ENCODE assay signal across 8 mouse cellular contexts in the genomic region with DNA sequence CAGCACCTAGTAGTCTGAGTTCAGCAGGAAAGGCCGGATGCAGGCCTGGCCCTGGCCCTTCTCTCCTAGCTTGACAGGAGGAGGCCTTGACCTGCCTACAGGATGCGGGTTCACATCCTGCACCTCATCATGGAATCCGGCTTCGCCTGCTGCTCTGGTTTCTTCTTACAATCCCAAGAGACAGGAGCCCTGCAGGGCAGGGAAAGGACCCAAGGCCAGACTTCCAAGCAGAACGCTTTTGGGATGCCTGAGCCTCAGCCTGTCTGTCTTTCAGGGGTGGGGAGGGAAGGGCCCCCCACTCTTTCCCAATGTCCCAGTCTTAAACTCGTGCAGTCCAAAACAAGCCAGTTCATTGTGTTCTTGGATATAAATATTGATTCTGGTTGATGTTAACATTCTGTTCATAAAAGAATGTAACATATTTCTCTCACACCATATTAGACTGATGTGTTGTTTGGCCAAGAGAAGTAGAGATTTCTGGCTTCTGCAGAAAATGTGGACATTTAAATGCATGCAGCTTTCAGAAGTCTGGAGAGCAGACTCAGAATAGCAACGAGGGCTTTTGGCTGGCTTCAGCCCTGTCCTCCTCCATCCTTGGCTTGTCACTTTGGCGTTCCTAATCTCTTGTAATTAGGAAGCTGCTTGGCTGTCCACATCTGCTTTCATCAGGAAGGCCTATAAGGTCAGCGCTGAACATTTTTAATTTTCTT.
DNase-seq lines count a peak whose midpoint lies in the region; ATAC-seq lines count a peak whose summit lies in the region.

No protein-coding gene starts in this region.

- H3K9ac ChIP-seq in embryonic facial prominence, embryonic 11.5 days (replicated peaks; ENCODE audit: low read length) = no peak overlapping the region
- H3K9ac ChIP-seq in midbrain, embryonic 14.5 days (replicated peaks; ENCODE audit: low read length) = no peak overlapping the region

- no peaks in the 10 kb centered on the region for H3K36me3 ChIP-seq in embryonic facial prominence, embryonic 11.5 days (replicated peaks; ENCODE audit: control insufficient read depth, insufficient read depth, low read depth, low read length)
- H3K36me3 ChIP-seq in midbrain, embryonic 14.5 days (ENCODE audit: control insufficient read depth, insufficient read depth, low read length) = no peaks in the 10 kb centered on the region

- ATAC-seq in embryonic facial prominence, embryonic 11.5 days (replicated peaks; ENCODE audit: insufficient number of reproducible peaks, low FRiP score, low TSS enrichment, low read depth) = no peak
- no peak for ATAC-seq in midbrain, embryonic 14.5 days (ENCODE audit: low FRiP score, low TSS enrichment)

- peak overlapping the region; percentile 77 for H3K4me2 ChIP-seq in embryonic facial prominence, embryonic 11.5 days (ENCODE audit: low read depth, low read length)
- peak overlapping the region; percentile 67 for H3K4me2 ChIP-seq in midbrain, embryonic 14.5 days (ENCODE audit: low read length)

- H3K9me3 ChIP-seq in embryonic facial prominence, embryonic 11.5 days (replicated peaks; ENCODE audit: control insufficient read depth, low read length) = no peaks in the 10 kb centered on the region
- H3K9me3 ChIP-seq in midbrain, embryonic 14.5 days (ENCODE audit: control insufficient read depth, low read length) = no peaks in the 10 kb centered on the region

- H3K27ac ChIP-seq in embryonic facial prominence, embryonic 11.5 days (replicated peaks; ENCODE audit: low read depth, low read length) = no peak overlapping the region
- peak overlapping the region; percentile 98 for H3K27ac ChIP-seq in midbrain, embryonic 14.5 days (replicated peaks; ENCODE audit: low read depth, low read length)

- H3K4me3 ChIP-seq in embryonic facial prominence, embryonic 11.5 days (ENCODE audit: low read depth, low read length) = no peak overlapping the region
- no peak overlapping the region for H3K4me3 ChIP-seq in midbrain, embryonic 14.5 days (replicated peaks; ENCODE audit: low read depth, low read length)

- peak; percentile 68 to 79 for DNase-seq in adrenal gland, adult (ENCODE audit: inconsistent age in 2 of 2, low spot score in 1 of 2)
- no peak for DNase-seq in adrenal gland, postnatal 4 days (ENCODE audit: low spot score in 2 of 2)
- peak; percentile 46 for DNase-seq in embryonic facial prominence, embryonic 11.5 days (ENCODE audit: low spot score)
- DNase-seq in heart, postnatal 10 days = peak; percentile 63 to 64
- DNase-seq in kidney, postnatal 25 days = peak; percentile 66 to 89
- no peak for DNase-seq in midbrain, embryonic 14.5 days
- no peak for DNase-seq in right cerebral cortex, postnatal 4 days
- no peak for DNase-seq in cerebellum, adult 9-10 months

- peaks cover 3% of the 10 kb centered on the region; the same call in 1 of the 2 replicates for H3K4me1 ChIP-seq in embryonic facial prominence, embryonic 11.5 days (ENCODE audit: control insufficient read depth, insufficient read depth, low read length)
- peaks cover 53% of the 10 kb centered on the region for H3K4me1 ChIP-seq in midbrain, embryonic 14.5 days (ENCODE audit: control insufficient read depth, insufficient read depth, low read length)

- H3K27me3 ChIP-seq in embryonic facial prominence, embryonic 11.5 days (ENCODE audit: control insufficient read depth, insufficient read depth, low read length) = no peaks in the 10 kb centered on the region
- H3K27me3 ChIP-seq in midbrain, embryonic 14.5 days (ENCODE audit: control insufficient read depth, insufficient read depth, low read length) = no peaks in the 10 kb centered on the region

- 42% methylated on average over 9 of the region's 9 CpGs for WGBS in embryonic facial prominence, embryonic 11.5 days
- WGBS in midbrain, embryonic 14.5 days = 58% methylated on average over 9 of the region's 9 CpGs

- intact Hi-C loops in heart, postnatal 10 days (cut with DNase I) = loop anchor here (5.0 kb wide), 1 partner anchor 178 kb away; no protein-coding TSS in a partner anchor

Comparison
In these comparisons a context has a peak if more than half of its experiments do, and no peak if none do; other contexts are left out.
1. DNase-seq: peak in adrenal gland, adult (2 of 2), embryonic facial prominence, embryonic 11.5 days (single experiment), heart, postnatal 10 days (2 of 2) and kidney, postnatal 25 days (2 of 2); none in adrenal gland, postnatal 4 days (0 of 2), midbrain, embryonic 14.5 days (single experiment), right cerebral cortex, postnatal 4 days (single experiment) and cerebellum, adult 9-10 months (single experiment).